Mouse (Mus musculus) forebrain, postnatal 0 days (tissue): ENCODE measurements around the gene Mtfp1. TPM values are rescaled to one million over a fixed set of nuclear protein-coding genes. Genes with fewer than 3 reads are reported as not detected.
"Not testable (repeated sequence)": the region's sequence is repeated elsewhere in the genome, so short reads cannot be mapped to it uniquely, and the experiment has no call there.

Source experiments
- ATAC-seq: fragments of 200-750 bp; cut with Nextera tagmentation; 2 replicates; pipeline ENCODE4 v1.8.0; 2017; ENCODE audit warnings: mild to moderate bottlenecking, moderate library complexity
- DNase-seq: peaks from one replicate; pipeline ENCODE4 v3.0.0-alpha.2; 2015
- H3K27ac ChIP-seq: fragments of 300-500 bp; sonication (generic); 2 replicates; pipeline ENCODE4 v1.5.1; 2014; ENCODE audit warnings: low read depth, mild to moderate bottlenecking, antibody characterized with exemption, low read length, moderate library complexity, mixed read lengths
- H3K27me3 ChIP-seq: fragments of 300-500 bp; sonication (generic); 2 replicates; pipeline ENCODE4 v1.6.1; 2014; ENCODE audit warnings: mild to moderate bottlenecking, low read length, mixed read lengths; ENCODE audit not compliant: insufficient read depth
- H3K36me3 ChIP-seq: fragments of 300-500 bp; sonication (generic); 2 replicates; pipeline ENCODE4 v1.6.1; 2014; ENCODE audit warnings: mild to moderate bottlenecking, moderate library complexity; ENCODE audit not compliant: insufficient read depth
- H3K4me1 ChIP-seq: fragments of 300-500 bp; sonication (generic); 2 replicates; pipeline ENCODE4 v1.6.1; 2014; ENCODE audit warnings: antibody characterized with exemption; ENCODE audit not compliant: insufficient read depth
- H3K4me2 ChIP-seq: fragments of 300-500 bp; sonication (generic); 2 replicates; pipeline ENCODE4 v1.6.1; 2014; ENCODE audit warnings: low read depth, mild to moderate bottlenecking, moderate library complexity
- H3K4me3 ChIP-seq: fragments of 300-500 bp; sonication (generic); 2 replicates; pipeline ENCODE4 v1.5.1; 2014; ENCODE audit warnings: low read depth, low read length, mixed read lengths
- H3K9ac ChIP-seq: fragments of 300-500 bp; sonication (generic); 2 replicates; pipeline ENCODE4 v1.6.1; 2014; ENCODE audit warnings: mild to moderate bottlenecking
- H3K9me3 ChIP-seq: fragments of 300-500 bp; sonication (generic); 2 replicates; pipeline ENCODE4 v1.6.1; 2016; ENCODE audit warnings: low read length
- CTCF ChIP-seq: sonication (generic); IDR thresholded peaks from 2 replicates; pipeline ENCODE4 v1.5.1; 2016; ENCODE audit warnings: antibody characterized with exemption, control low read depth, low read depth
- WGBS: fragments of 180-500 bp; shearing (Covaris S2); extraction: QIAGEN DNeasy Blood & Tissue Kit; methylation state at CpG from one replicate; pipeline ENCODE4 v1.1.7; 2014; 5-methylcytosine and 5-hydroxymethylcytosine counted together
- polyA plus RNA-seq: library from polyadenylated mRNA; unstranded; fragments of >200 nt; fragmentation: Nextera tagmentation; extraction: Ambion mirVana; gene quantifications from 2 replicates; pipeline ENCODE4 v1.2.1, GENCODE M21; 2015
- total RNA-seq: library from RNA; depleted of rRNA; stranded (reverse); fragments of >200 nt; gene quantifications from 2 replicates; pipeline ENCODE4 v1.2.3, GENCODE M21; 2014

Mtfp1 gene
- total and polyA plus RNA-seq, 2 experiments from 2014 or later, result 10.1 to 14.2 TPM

DNA sequence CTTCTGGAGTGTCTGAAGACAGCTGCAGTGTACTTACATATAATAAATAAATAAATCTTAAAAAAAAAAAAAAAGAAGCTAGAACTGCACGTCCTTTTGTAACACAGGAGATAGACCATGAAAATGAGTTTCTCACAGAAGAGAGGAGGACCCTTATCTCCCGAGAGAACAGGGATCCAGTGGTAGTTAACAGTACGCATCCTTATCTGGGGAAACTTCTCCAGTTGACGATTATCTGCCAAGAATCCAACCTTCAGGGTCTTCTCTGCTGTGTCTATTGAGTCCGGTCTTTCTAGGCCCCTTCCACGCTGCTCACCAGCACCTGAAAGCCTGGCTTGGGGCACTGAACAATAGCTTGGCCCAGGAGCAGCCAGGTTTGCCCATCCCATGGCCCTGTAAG, 18.7 kb upstream of the Mtfp1 start:
- peaks cover 4% of the 10 kb centered on the region; the same call in 1 of the 2 replicates for H3K36me3 ChIP-seq
- H3K9ac ChIP-seq, result no peak overlapping the region
- DNase-seq (no peak), ATAC-seq (no peak)
- H3K4me2 ChIP-seq, result no peak overlapping the region
- no peaks in the 10 kb centered on the region for H3K9me3 ChIP-seq
- no peak overlapping the region for H3K27ac ChIP-seq
- peaks cover 17% of the 10 kb centered on the region for H3K4me1 ChIP-seq
- H3K27me3 ChIP-seq, result no peaks in the 10 kb centered on the region
- no peak for TF ChIP-seq CTCF
- 86% methylated on average over 6 of the region's 6 CpGs for WGBS
- H3K4me3 ChIP-seq, result no peak overlapping the region

DNA sequence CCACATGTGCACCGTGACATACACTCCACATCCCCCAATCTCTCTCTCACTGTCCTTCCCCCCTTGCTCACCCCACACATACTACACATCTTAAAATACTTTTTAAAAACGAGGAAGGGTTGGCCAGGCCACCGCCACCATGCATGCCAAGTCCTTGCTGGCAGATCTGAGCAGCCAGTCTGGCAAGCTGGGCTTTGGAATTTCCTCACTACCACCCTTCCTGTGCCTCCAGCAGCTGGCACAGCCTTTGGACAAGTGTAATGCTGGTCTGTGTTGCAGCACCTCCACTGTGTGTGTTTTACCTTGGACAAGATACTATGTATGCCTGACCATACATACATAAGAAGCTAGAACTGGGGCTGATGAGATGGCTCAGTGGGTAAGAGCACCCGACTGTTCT, 18.3 kb upstream of the Mtfp1 start:
- Histone ChIP-seq H3K4me2 (no peak overlapping the region), H3K27me3 (no peaks in the 10 kb centered on the region), H3K9me3 (no peaks in the 10 kb centered on the region), H3K36me3 (peaks cover 4% of the 10 kb centered on the region; the same call in 1 of the 2 replicates), H3K4me1 (peaks cover 17% of the 10 kb centered on the region), H3K27ac (no peak overlapping the region), H3K4me3 (no peak overlapping the region), H3K9ac (no peak overlapping the region)
- 80% methylated on average over 4 of the region's 4 CpGs for WGBS
- ATAC-seq (no peak), DNase-seq (no peak)
- no peak for TF ChIP-seq CTCF

DNA sequence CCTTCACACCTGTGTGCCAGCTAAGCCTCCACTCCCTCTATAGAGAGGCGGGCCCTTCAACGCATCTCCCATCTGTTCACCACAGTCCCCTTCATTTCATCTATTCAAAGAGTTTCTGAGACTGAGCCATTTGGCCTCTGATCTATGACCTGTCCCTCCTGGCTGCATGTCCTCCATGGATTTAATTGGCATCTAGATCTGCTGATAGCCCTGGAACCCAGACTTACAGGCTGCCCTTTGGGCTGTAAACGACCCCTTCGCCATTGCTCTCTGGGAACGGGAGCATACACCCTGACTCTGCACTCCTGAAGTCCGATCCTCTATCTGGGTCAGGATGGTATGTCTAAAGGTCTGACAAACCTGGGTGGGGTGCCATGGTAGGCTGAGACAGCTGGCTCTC, 17.6 kb upstream of the Mtfp1 start:
- no peak overlapping the region for H3K27ac ChIP-seq
- no peaks in the 10 kb centered on the region for H3K9me3 ChIP-seq
- DNase-seq, result no peak
- no peak overlapping the region for H3K4me3 ChIP-seq
- 82% methylated on average over 6 of the region's 6 CpGs for WGBS
- peaks cover 4% of the 10 kb centered on the region; the same call in 1 of the 2 replicates for H3K36me3 ChIP-seq
- H3K4me2 ChIP-seq, result no peak overlapping the region
- no peaks in the 10 kb centered on the region for H3K27me3 ChIP-seq
- no peak for TF ChIP-seq CTCF
- H3K4me1 ChIP-seq, result peaks cover 11% of the 10 kb centered on the region
- no peak overlapping the region for H3K9ac ChIP-seq
- no peak for ATAC-seq

DNA sequence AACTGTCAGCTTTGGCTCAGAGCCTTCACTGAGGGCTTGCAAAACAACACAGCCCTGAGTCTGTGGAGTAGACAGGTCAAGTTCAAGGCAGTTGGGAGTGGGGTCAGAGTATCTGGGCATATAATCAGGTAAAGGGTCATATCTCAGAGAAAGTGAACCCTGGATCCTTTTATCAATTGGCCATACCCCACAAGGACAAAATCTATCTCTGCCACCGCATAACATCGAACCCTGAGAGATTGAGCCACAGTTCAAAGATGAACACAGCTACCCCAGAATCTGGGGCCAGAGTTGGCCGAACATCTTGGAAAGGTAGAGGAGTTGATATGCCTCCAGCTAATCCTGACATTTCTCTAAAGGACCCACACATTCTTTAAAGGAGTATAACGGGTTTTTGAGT, 16.8 kb upstream of the Mtfp1 start:
- Histone ChIP-seq H3K4me2 (no peak overlapping the region), H3K36me3 (peaks cover 4% of the 10 kb centered on the region; the same call in 1 of the 2 replicates), H3K27ac (no peak overlapping the region), H3K27me3 (no peaks in the 10 kb centered on the region), H3K9ac (no peak overlapping the region), H3K9me3 (no peaks in the 10 kb centered on the region), H3K4me3 (no peak overlapping the region), H3K4me1 (peaks cover 3% of the 10 kb centered on the region; the same call in 1 of the 2 replicates)
- no peak for DNase-seq
- 88% methylated on average over 4 of the region's 4 CpGs for WGBS
- ATAC-seq, result no peak
- TF ChIP-seq CTCF, result no peak

DNA sequence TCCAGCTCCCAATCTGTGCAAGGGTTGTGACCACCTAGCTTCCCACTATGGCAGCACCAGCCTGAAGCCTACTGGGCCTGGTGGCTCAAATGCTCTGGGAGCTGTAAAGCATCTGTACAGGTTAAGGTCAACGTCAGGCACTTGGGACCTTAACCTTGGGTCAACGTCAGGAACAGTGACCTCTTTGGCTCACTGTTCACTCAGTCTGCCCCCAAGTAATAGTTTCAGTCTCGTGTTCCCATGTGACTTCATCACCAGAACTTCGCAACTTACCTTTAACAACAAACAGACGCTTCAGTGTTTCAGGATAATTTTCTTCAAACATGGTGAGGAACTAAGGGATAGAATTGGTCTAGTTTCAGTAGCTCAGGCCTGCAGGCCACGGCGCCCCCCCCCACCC, 13.4 kb upstream of the Mtfp1 start:
- Histone ChIP-seq H3K4me3 (no peak overlapping the region), H3K4me1 (no peaks in the 10 kb centered on the region), H3K9ac (no peak overlapping the region), H3K27ac (no peak overlapping the region), H3K9me3 (no peaks in the 10 kb centered on the region), H3K4me2 (no peak overlapping the region), H3K36me3 (0 out of 2 replicates have a peak, but pooled peaks cover 6% of the 10 kb centered on the region), H3K27me3 (no peaks in the 10 kb centered on the region)
- TF ChIP-seq CTCF, result no peak
- DNase-seq (no peak), ATAC-seq (no peak)
- WGBS, result 83% methylated on average over 7 of the region's 7 CpGs

DNA sequence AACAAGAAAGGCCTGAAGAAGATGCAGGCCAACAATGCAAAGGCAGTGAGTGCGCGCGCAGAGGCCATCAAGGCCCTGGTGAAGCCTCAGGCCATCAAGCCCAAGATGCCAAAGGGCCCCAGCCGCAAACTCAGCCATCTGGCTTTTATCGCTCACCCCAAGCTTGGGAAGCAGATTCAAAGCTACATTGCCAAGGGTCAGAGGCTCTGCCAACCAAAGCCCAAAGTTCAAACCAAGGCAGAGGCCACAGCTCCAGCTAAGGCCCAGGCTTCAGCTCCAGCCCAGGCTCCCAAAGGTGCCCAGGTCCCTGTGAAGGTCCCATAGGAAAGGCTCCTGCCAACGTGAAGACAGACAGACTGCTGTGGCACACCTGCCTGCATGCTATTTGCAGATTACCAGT, 12.7 kb upstream of the Mtfp1 start:
- not testable (repeated sequence) for H3K4me3 ChIP-seq, H3K9ac ChIP-seq, DNase-seq, H3K27me3 ChIP-seq, H3K4me2 ChIP-seq, ATAC-seq, H3K4me1 ChIP-seq, H3K9me3 ChIP-seq, H3K27ac ChIP-seq, H3K36me3 ChIP-seq
- WGBS, result 98% methylated on average over 6 of the region's 6 CpGs

DNA sequence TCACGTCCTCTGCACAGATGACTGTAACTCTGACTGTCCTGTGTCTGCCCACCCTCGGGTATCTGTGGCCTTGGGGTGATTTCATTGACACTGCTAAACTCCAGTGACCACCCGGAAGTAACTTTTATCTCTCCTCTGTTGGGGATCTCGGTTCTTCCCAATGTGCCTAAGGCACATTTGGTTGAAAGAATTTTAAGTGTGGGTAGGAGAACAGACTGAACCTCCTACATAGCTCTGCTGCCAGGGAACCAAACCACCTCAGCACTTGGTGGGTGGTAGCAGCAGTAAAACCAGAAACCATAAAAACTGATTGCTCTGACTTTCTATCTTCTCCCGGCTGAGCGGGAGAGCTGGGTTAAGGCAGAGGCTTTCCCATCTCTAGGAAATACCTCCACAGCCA, 10.2 kb upstream of the Mtfp1 start:
- DNase-seq, result no peak
- TF ChIP-seq CTCF, result no peak

DNA sequence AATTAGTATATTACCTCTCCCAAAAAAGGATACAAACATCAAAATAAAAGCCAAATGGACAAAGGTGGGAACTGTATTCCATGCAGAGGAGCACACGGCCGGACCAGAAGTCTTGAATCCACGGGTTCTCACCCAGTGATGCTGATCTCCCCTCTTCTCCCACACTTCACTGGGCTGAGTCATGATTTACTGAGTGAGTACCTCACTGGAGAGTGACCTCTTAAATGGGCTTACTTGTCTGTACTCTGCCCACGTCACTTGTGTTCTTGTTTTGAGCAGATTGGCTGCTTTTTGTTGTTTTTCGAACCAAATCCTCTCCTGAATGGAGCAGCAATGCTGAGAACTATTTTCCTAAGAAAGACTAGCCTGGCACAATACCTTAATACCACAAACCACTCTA, 9.7 kb upstream of the Mtfp1 start:
- WGBS, result 74% methylated on average over 5 of the region's 5 CpGs

More for the DNA sequence above, 10.2 kb upstream of the Mtfp1 start:
- Histone ChIP-seq H3K4me2 (no peak overlapping the region), H3K4me1 (no peaks in the 10 kb centered on the region), H3K4me3 (no peak overlapping the region), H3K36me3 (0 out of 2 replicates have a peak, but pooled peaks cover 4% of the 10 kb centered on the region), H3K27ac (no peak overlapping the region), H3K27me3 (no peaks in the 10 kb centered on the region), H3K9ac (no peak overlapping the region), H3K9me3 (no peaks in the 10 kb centered on the region)
- WGBS, result 84% methylated on average over 6 of the region's 6 CpGs
- ATAC-seq, result no peak

More for the DNA sequence above, 9.7 kb upstream of the Mtfp1 start:
- 0 out of 2 replicates have a peak, but pooled peaks cover 4% of the 10 kb centered on the region for H3K36me3 ChIP-seq
- H3K4me1 ChIP-seq, result no peaks in the 10 kb centered on the region
- H3K27ac ChIP-seq, result no peak overlapping the region
- DNase-seq (no peak), ATAC-seq (no peak)
- no peak for TF ChIP-seq CTCF
- no peaks in the 10 kb centered on the region for H3K9me3 ChIP-seq
- no peak overlapping the region for H3K9ac ChIP-seq
- H3K4me3 ChIP-seq, result no peak overlapping the region
- H3K4me2 ChIP-seq, result no peak overlapping the region
- H3K27me3 ChIP-seq, result no peaks in the 10 kb centered on the region
